ENCODE assay signal across 8 mouse cellular contexts in the genomic region with DNA sequence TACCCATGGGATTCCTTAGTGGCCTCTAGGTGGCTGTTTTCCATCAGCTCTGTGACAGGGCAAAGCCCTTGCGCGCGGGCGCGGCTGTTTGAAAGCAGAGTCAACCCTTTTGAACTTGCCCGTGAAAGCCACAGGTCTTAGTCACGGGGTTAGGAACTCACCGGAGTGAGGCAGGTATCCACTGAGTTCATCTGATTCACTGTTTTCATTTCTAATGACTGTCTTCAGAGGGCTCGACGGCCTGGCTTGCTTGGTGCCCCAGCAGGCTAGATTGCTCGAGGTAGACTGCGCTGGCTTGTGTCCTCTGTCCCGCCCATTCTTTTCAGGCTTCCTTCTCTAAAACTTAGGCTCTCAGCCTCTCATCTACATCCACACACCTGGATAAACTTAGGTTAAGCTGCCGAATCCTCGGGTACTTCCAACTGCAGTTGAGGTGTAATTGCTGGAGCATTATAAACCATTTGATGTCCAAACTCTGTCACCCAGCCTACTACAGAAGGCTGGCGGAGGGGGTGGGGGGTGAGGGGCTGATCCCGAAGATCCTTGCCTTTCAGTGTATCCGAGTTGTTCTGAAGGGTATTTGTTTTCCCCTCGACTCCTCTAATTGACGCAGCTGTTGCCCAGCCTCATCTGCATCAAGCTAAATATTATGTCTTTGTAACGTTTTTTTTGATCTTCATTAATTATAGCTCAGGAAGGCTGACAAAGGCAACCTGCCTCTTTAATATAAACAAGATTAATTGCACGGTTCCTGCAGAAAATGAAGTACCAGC. TPM values are rescaled to one million over a fixed set of nuclear protein-coding genes. Genes with fewer than 3 reads are reported as not detected.
DNase-seq lines count a peak whose midpoint lies in the region; ATAC-seq lines count a peak whose summit lies in the region.

No protein-coding gene starts in this region.

- H3K36me3 ChIP-seq in forebrain, embryonic 13.5 days (ENCODE audit: poor library complexity, severe bottlenecking) = no peaks in the 10 kb centered on the region
- no peaks in the 10 kb centered on the region for H3K36me3 ChIP-seq in limb, embryonic 12.5 days
- H3K36me3 ChIP-seq in stomach, embryonic 14.5 days (ENCODE audit: control insufficient read depth, insufficient read depth, low read length) = no peaks in the 10 kb centered on the region

- no peak overlapping the region for H3K4me3 ChIP-seq in forebrain, embryonic 13.5 days
- peak overlapping the region; percentile 21; the same call in 1 of the 2 replicates for H3K4me3 ChIP-seq in limb, embryonic 12.5 days (replicated peaks)
- H3K4me3 ChIP-seq in stomach, embryonic 14.5 days (ENCODE audit: low read depth, low read length) = no peak overlapping the region

- peak overlapping the region; percentile 42 for H3K4me2 ChIP-seq in forebrain, embryonic 13.5 days
- peak overlapping the region; percentile 57 for H3K4me2 ChIP-seq in limb, embryonic 12.5 days
- H3K4me2 ChIP-seq in stomach, embryonic 14.5 days (replicated peaks; ENCODE audit: low read depth, low read length) = peak overlapping the region; percentile 33

- no peaks in the 10 kb centered on the region for H3K9me3 ChIP-seq in forebrain, embryonic 13.5 days (replicated peaks)
- peaks cover 4% of the 10 kb centered on the region; the same call in 1 of the 2 replicates for H3K9me3 ChIP-seq in limb, embryonic 12.5 days
- no peaks in the 10 kb centered on the region for H3K9me3 ChIP-seq in stomach, embryonic 14.5 days (ENCODE audit: control insufficient read depth, low read depth, low read length)

- WGBS in forebrain, embryonic 13.5 days = 2% methylated on average over 22 of the region's 22 CpGs
- under 1% methylated on average over 22 of the region's 22 CpGs for WGBS in limb, embryonic 12.5 days
- WGBS in stomach, embryonic 14.5 days = 5% methylated on average over 22 of the region's 22 CpGs

- no peak overlapping the region for H3K9ac ChIP-seq in forebrain, embryonic 13.5 days
- H3K9ac ChIP-seq in limb, embryonic 12.5 days (replicated peaks) = no peak overlapping the region
- no peak overlapping the region for H3K9ac ChIP-seq in stomach, embryonic 14.5 days (replicated peaks; ENCODE audit: low read depth, low read length)

- H3K27ac ChIP-seq in forebrain, embryonic 13.5 days = no peak overlapping the region
- peak overlapping the region; percentile 25; the same call in 1 of the 2 replicates for H3K27ac ChIP-seq in limb, embryonic 12.5 days
- peak overlapping the region; percentile 34; the same call in 1 of the 2 replicates for H3K27ac ChIP-seq in stomach, embryonic 14.5 days (ENCODE audit: low read length)

- peaks cover 68% of the 10 kb centered on the region for H3K27me3 ChIP-seq in forebrain, embryonic 13.5 days
- no peaks in the 10 kb centered on the region for H3K27me3 ChIP-seq in limb, embryonic 12.5 days
- H3K27me3 ChIP-seq in stomach, embryonic 14.5 days (ENCODE audit: control insufficient read depth, insufficient read depth, low read length) = no peaks in the 10 kb centered on the region

- peak; percentile 39 for DNase-seq in thymus, postnatal 4 days
- no peak for DNase-seq in thymus, postnatal 0 days (ENCODE audit: low spot score)
- no peak for DNase-seq in right cerebral cortex, postnatal 10 days (ENCODE audit: low spot score in 2 of 2)
- DNase-seq in gastrocnemius, postnatal 25 days = no peak
- DNase-seq in thymus, postnatal 10 days (ENCODE audit: low spot score in 2 of 2) = no peak

- peak; percentile 78 for ATAC-seq in forebrain, embryonic 13.5 days
- peak; percentile 49; the same call in 1 of the 2 replicates for ATAC-seq in limb, embryonic 12.5 days (ENCODE audit: insufficient number of reproducible peaks, insufficient read depth, low FRiP score, low TSS enrichment, low read depth)
- ATAC-seq in stomach, embryonic 14.5 days (ENCODE audit: insufficient number of reproducible peaks, insufficient read depth, low FRiP score, low read depth) = peak; percentile 49

- H3K4me1 ChIP-seq in forebrain, embryonic 13.5 days = peaks cover 24% of the 10 kb centered on the region
- H3K4me1 ChIP-seq in limb, embryonic 12.5 days (replicated peaks) = peaks cover 21% of the 10 kb centered on the region
- H3K4me1 ChIP-seq in stomach, embryonic 14.5 days (ENCODE audit: control insufficient read depth, insufficient read depth, low read length) = peaks cover 16% of the 10 kb centered on the region

RNA-seq across cellular contexts. Expression of a gene that starts 24.0 kb away (rescaled TPM):
- 1.4 and 1.5 TPM in 2 replicates for polyA plus RNA-seq in thymus, postnatal 0 days (2015; fragmentation: Nextera tagmentation; extraction: Ambion mirVana)
- polyA plus RNA-seq in forebrain, embryonic 13.5 days (2015; fragmentation: Nextera tagmentation; extraction: Ambion mirVana) = 0.41 and 0.84 TPM in 2 replicates
- 1.6 and 2.5 TPM in 2 replicates for polyA plus RNA-seq in limb, embryonic 12.5 days (2016; fragmentation: Nextera tagmentation; extraction: Ambion mirVana)
- 3.5 and 4.5 TPM in 2 replicates for polyA plus RNA-seq in stomach, embryonic 14.5 days (2014; fragmentation: Nextera tagmentation; extraction: Ambion mirVana)
- under 1 TPM; 0.08 to 0.11 TPM for total RNA-seq in gastrocnemius, postnatal 25 days (2021)
